Mouse (Mus musculus): ENCODE data around the gene Hk3.

The Hk3 gene

DNA sequence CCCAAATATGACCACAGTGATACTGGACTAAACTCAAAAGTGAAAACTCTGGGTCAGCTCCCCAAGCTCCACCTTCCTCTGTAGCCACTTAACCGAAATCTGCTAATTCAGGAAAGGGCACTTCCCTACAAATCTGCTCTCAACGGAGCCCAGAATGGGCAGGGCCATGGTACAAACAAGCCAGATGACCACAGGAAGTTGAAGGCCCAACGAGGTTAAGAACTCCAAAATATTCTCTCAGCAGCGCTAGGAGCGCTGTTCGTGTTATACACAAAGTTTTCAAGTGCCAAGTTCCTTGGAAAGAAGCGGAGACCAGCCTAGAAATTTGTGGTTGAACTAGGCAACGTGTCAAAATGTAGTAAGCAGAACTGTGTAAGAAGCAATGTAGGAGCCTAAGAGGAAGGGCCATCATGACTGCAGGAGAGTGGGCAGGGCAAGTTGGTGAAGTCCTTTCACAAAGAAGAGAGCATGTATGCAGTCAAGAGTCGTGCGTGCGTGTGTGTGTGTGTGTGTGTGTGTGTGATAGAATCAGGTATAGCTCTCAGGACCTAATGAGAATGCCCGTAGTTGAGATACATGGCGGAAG lies at the start of gene Hk3:
Gene Hk3 (minus strand): TSS at position 192 of the 586 bp plus-strand sequence.
- no peak for DNase-seq

DNA sequence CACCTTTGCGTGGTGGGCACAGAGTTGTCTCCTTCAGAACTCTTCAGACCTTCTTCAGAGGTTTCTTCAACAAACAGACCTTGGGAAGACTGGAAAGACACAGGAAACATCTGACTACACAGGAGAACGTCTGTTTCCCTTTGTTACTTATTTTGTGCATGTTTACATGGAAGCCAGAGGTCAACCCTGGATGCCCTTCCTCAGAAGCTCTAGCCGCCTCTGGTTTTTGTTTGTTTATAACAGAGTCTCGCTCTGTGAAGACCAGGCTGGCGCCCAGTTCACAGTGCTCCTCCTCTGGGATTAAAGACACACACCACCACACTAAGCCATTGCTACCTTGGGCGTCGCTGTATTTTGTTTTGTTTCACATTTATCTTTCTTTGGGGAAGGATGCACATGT lies 48.5 kb upstream of the Hk3 start:
- DNase-seq = no peak

DNA sequence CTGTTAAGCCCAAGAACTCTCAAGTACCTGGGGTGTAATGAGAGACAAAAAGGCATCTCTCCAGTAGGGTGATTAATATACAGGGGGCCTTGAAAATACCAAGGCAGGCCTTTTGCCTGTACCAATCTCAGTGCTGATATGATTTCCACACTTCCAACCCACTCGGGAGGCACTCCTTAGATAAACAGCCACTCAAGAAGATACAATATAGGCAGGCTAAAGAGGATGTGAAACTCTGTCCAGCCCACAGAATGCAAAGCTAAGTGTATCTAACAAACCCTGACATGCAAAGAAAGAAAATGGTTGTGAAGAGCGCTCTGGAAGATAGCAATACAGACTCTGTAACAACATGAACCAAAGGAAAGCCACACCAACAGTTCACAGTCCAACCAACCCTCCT lies 42.1 kb upstream of the Hk3 start:
- DNase-seq = no peak

DNA sequence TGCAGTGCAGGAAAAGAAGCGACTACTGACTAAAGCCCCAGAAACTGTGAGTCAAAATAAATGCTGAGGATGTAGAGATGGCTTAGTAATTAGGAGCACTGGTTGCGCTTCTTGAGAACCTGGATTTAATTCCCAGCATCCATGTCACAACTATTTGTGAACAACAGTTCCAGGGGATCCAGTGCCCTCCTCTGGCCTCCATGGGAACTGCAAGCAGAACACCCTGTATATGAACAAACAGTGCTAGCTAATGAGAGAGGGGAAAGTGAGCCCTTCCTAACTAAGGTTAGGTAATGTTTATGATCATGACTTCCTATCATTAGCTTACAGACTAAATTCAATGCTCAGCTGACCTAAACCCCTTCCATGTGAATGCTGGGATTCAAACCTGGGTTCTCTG lies 36.9 kb upstream of the Hk3 start:
- DNase-seq = no peak

DNA sequence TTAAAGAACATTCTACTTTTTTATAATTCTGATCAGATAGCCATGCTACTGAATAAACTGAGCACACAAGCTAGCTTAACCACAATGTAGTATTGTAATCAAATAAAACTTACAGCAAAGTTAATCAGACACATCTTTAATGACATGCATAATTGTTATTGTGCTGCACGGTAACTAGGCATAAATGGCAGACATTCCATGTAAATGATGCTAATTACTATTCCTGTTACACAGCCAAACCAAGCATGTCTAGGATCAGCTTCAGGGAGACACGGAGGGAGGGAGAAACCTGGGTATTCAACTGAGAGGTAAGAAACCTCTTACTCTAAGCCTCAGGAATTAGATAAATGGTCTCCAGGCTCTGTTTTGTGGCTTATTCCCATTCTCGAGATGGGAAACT lies 26.5 kb upstream of the Hk3 start:
- no peak for DNase-seq

DNA sequence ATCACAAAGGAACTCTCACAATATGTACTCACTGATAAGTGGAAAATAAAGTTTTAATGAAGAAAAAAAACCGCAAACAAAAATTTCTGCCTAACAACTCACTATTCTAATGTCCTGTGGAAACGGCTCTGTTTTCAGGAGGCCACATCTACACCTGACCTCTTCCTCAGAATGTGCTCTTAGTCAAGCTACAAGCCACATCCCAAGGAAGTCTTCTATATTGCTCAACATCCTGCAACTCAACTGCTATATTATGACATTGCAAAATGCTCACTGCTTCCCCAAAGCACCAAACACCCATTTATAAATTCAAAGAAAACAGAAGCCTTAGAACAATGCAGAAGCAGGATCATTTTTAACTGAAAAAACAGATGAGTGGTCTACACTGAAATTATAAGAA lies 18.8 kb upstream of the Hk3 start:
- DNase-seq = no peak

DNA sequence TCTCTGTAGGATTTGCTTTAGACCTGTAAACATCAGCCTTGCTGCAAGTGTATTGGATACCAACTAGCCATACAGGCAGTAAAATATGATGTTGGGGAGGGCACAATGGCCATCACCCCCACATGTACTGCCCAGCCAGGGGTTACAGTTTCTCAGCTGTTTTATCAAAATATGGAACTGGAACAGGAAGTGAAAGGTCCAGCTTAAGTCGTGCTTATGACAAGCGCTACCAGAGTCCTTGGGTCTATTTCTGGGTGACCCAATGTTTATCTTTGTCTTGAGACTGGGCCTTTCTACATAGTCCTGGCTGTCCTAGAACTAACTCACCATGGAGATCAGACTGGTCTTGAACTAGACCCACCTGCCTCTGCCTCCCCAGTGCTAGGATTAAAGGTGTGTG lies 3.0 kb upstream of the Hk3 start:
- no peak for DNase-seq

DNA sequence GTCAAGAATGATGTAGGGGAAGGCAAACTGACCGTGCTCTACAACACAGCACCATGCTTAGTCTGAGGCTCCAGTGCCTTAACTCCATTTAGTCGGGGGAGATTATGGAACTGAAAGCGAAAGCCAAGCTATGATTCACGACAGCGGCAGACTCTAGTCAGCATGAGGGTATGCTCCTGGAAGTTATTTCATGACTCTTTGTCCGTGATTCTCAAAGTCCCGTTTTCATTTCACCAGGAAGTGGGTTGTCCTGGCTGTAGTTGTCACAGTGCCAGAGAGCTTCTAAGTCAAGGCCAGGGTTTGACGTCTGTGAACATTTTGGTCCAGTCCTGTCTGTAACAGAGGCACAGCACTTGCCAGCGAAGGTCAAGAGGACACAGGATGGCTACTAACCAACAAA lies 1.5 kb upstream of the Hk3 start:
- no peak for DNase-seq

DNA sequence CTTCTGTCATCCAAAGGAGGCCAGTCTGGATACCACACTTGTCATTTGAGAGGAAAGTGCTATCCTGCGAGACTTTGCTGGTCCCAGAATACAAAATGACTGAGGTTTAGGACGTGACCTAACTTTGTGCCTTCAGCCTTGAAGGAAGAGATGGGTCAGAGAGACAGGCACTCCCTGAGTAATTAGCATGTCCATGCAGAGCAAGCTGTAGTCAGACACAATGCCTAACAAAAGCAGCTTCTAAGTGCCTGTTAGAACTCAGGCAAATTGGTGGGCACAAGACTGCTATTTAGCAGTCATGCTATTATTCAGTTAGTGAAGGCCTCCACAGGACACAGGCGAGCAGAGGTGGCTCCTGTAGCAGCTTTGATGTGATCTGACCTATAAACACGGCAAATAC lies 1.1 kb upstream of the Hk3 start:
- DNase-seq = no peak

DNA sequence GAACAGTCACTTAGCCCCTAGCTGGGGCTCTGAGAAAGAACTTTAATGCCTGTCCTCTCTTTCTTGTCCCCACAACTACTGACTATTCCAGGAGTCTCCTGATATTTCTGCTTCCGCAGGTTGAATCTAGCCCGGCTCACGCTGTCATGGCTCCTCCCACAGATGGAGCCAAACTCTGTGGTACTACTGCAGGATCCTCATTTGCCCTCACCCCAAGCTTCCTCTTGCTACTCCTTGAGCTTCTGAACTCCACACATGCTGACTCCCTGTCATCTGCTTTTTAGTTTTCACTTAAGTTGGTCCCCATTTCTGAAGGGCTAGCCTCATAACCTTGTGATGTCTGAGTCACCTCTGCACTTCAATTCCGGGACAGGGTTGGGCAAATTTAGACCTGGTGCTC lies 1.1 kb downstream of the Hk3 start:
- DNase-seq = no peak

DNA sequence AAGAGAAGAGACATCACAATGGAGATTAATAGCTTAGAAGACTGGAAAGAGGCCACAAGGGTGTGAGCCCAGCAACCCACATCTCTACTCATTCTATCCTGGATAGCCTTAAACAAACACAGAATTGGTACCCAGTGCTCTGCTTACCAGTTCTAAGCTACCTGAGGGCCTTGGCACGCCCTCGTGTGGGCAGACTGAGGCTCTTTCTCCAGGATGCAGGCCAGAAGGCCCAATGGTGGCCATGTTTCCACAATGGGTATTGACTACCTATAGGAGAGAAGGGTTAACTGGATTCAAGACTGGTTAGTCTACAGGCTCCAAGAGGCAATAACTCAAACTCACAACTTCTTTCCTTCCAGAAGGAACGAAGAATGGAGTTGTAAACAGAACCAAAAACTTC lies 2.0 kb downstream of the Hk3 start:
- no peak for DNase-seq

DNA sequence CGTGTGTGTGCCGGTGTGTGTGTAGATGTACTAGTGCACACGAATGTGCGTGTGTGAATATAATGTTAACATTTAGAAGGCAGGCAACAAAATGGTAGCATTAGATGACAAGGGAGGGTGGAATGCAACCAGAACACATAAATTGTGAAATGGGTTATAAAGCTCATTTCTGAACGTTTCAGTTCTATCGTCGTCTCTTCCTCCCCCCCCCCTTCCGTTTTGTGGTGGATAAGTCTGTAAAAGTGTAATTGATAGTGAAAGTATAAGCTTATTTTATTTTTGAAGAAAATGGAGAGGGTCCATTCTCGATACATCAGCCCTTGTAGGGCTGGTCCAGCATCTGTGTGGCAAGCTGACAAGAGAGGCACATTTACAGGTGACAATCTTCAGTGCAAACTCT lies 2.5 kb downstream of the Hk3 start:
- no peak for DNase-seq

DNA sequence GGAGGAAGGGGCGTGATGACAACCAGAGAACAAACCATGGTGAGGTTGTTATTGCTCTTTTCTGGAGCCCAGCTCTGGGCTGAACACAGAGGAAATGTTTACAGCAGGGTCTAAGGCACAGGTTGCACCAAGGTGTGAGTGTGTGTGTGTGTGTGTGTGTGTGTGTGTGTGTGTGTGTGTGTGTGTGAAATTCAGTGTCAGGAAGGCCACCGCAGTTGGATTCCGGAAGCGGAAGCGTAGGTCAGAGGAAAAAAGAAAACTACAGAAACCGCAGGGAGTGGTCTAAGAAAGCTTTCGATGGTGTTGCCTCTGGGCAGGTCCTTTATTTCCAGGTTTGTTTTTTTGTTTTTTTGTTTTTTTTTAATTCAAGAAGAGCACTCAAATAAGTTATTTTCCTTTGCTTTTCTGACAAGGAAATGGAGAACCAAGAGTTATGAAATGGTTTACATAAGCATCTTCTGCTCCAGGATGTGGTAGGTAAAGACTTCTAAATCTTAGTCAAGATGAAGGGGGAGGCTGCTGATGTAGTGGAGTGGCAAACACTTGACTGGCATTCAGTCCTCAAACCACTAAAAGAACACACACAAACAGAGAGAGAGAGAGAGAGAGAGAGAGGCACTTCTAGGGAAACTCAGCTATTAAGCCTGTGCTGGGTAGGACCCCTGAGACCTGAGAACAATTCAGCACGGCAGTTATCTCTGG lies 3.1 kb downstream of the Hk3 start:
- DNase-seq = no peak

DNA sequence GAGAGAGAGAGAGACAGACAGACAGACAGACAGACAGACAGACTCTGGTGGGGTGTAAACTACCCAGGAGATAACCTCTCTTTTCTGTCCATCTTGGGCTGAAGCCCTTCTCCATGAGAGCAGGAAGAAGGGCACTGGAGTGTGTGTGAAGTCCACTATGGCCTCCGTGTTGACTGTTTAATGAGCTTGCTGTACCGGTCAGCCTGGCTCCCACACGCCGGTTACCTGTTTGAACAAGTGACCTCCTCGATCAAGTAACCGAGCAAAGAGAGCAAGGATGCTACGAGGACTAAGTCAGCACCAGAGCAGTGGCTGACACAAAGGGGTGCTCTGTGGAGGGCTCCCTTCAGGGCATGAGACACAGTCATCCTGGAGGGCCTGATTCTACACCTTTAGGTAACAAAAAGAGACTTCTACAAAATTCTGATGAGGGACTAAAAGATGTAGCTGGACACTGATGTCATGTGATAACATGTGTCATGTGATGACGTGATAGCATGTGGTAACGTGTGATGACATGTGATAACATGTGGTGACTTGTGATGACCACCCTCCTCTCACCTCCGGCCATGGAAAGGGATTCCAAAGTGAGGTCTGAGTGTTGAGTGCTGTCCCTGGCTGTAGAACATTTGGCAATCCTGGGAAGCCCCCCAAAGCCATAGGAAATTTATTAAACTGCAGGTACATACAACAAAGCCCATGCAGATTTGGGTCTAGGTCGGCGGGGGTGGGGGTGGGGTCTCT lies 3.9 kb downstream of the Hk3 start:
- no peak for DNase-seq

DNA sequence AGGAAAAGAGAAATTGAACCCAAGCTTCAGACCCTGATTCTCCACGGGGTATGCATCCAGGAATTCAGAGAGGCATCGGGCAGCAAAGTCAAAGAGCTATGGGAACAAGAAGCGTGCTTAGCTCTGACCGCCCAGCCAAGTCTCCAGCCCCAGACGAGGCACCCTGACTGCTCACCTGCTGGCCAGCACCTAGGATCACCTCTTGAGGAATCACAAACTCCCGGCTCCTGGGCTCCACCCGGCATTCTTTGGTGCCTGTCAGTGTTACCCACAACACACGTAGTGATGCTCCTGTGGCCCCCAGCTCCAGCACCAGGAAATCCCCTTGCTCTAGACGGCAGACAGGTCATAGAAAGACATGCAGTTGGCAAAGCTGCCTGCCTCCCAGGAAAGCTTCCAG lies 6.7 kb downstream of the Hk3 start:
- no peak for DNase-seq

DNA sequence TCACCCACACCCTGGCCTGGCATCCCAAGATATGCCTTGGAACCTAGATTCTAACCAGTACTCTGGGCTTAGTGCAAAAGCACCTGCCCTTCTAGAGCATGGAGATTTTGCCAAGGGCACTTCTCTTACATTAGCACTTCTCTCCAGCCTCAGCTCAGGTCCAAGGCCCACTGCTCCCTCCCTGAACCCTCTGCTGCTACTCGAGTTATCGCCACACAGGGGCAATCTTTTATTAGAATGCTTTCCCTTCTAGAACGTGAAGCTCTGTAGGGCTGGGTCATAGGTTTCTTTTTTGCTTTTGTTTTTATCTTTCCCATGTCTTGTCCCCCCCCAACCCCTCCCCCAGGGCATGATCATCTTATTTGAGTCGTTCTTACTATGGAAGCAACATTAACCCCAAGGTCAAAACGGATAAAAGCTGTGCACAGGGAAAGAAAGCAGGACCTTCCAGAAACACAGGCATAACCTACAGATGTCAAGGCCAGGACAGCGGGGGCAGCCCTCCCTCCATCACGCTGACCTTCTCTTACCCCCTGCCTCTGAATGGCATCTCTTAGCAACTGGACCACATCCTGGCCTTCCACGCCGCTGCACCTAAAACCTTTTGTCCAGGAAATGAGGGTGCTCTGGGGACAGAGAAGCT lies 7.4 kb downstream of the Hk3 start:
- DNase-seq = no peak

DNA sequence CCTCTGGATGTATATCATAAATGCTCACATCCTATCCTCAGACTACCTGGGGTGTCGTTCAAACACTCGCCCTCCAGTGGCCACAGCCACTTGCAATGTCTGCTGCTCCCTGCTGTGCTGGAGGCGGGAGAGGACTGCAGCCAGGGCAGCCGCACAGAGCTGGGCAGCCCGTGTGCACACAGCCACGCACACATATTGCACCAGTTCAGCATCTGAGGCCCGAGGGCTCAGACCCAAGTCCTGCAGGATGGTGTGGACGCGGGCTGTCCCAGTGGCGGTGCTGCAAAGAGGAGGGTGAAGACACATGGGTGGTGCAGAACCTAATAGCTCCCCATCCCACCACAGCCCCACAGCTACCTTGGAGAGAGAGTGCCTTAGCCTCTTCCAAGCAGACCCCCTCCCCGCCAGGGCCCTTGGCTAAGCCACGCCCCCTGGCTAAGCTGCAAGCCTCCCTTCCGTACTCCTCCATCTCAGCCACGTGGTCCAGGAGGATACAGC lies 9.2 kb downstream of the Hk3 start:
- no peak for DNase-seq

DNA sequence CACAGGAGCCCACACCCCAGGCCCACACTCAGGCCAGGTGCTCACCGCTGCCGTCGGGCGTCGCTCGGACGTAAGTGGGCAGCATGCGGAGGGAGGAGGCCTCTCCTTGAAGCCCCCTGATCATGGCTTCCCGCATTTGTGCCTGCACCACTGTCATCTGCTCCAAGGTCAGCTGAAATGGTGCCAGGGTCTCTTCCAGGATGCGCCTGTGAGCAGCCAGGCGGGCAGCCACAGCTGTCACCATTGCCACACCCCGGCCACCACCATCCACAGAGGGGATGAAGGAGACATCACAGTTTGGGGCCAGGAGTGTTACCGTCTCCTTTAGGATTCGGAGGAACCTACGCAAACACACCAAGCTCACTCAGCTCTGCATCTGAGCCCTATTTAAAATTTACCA lies 10.1 kb downstream of the Hk3 start:
- no peak for DNase-seq

DNA sequence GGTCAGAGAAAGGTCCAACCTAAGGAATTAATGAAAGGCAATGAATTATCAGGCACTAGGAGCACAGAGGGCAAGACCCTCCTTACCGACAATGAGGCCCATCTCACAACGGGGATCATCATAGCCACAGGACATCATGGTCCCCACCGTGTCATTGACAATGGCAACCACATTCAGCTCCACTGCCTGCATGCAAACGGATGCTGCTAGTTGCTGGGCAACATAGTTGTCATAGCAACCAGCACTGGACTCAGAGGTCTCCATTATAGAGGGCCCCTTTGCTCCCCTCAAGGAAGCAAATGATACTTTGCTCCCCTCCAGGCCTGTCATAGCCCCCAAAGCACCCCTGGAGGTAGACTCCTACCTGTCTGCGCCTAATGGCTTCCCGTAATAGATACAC lies 12.6 kb downstream of the Hk3 start:
- no peak for DNase-seq

DNA sequence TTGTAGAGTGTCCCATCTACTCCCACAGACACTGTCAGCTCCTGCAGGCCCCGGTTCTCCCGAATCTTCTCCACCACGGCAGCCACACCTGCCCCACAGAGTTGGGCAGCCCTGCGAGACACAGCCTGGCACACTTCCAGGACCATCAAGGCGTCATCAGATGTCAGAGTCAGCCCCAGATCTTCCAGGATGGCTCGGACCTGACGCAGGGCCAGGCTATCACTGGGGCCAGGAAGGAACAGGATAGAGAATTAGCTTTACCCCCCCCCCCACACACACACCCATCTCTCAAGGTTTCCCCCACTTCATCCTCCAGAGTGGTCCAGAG lies 14.8 kb downstream of the Hk3 start:
- DNase-seq = no peak

DNA sequence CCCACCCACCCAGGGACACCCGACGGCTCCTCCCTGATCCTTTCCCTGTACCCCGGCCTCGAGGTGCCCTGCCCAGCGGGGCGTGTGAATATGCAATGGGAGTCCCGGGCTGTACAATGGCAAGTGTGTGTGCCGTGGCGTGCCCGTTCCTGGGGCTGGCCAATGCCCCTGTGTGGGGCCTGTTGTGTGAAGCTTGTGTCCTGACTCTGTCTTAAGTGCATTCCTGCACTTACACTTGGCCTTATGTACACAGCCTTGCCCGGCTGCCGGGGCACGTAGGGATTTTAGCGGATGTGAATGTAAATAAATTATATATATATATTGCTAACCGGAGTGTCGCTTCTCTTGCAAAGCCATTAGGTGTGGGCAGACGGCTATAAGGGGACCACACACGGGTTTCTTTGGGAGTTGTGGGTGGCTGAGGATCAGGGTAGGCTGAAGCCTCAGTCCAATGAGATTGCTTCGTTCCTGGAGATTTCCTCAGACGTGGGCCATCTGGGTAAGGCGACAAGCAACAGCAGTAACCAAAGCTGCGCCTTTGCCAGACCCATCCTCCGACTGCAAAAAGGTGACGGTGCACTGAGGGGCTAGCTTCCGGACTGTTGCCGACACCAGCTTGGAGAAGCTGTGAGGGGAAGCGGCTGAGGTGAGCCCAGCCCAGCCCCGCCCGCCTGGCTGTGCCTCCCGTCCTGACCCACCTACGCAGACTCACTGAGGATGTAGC lies 15.3 kb downstream of the Hk3 start:
- DNase-seq = no peak

DNA sequence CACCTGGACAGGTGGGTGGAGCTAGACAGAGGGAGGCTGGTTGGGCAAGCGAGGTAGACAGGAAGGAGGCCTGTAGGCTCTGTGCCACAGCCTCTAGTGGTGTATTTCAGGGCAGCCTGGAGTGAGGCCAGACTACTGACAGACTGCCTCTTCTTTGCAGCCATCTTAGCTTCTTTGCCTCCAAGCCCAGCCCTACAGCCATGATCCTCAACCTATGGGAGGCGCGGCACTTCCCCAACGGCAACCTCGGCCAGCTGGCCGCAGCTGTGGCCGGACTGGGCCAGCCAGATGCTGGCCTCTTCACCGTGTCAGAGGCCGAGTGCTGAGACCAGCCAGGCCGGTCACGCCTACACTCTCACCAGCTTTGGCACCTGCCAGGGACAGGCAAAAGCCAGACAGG lies 16.5 kb downstream of the Hk3 start:
- no peak for DNase-seq

DNA sequence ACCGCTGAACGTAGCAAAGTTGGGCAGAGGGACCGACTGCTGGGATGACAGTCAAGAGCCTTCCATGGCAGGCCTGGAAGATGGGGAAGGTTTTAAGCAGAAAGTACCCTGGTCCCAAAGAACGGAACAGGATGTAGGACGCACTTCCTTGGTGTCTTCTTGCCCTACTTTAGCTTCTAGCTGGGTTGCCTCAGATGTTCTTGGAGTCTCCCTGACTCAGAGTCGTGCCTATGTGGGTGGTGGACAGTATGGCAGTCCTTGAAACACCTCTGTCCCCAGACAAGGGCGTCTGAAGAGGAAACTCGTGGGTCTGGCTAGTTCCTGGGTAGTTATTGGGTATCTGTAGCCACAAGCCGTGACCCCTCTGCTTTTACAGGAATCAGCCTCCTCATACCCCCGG lies 19.1 kb downstream of the Hk3 start:
- DNase-seq = no peak
